Mouse (Mus musculus) cerebellum, adult (tissue): ENCODE measurements around the gene Nprl2.

ENCODE experiments used
- ATAC-seq: cut with Nextera tagmentation; 2 replicates; pipeline ENCODE4 v1.9.2; 2017; ENCODE audit warnings: mild to moderate bottlenecking, moderate library complexity, mixed read lengths; ENCODE audit not compliant: insufficient number of reproducible peaks, low FRiP score, low TSS enrichment

The Nprl2 gene

GRCm38 (mm10) chr9:107534408-107535202, 7.4 kb upstream of the Nprl2 start:
- no peak; the same call in 1 of the 2 replicates for ATAC-seq

- no peak for ATAC-seq
Measured at GRCm38 (mm10) chr9:107538231-107538630, 3.8 kb upstream of the Nprl2 start.

- ATAC-seq = no peak
Measured at GRCm38 (mm10) chr9:107538711-107539110, 3.3 kb upstream of the Nprl2 start.

GRCm38 (mm10) chr9:107539940-107540339, 2.1 kb upstream of the Nprl2 start:
- ATAC-seq = no peak

GRCm38 (mm10) chr9:107540420-107540819, 1.6 kb upstream of the Nprl2 start:
- no peak for ATAC-seq

GRCm38 (mm10) chr9:107541005-107541404, 1.0 kb upstream of the Nprl2 start:
- ATAC-seq = no peak

GRCm38 (mm10) chr9:107542352-107542686, 293 bp downstream of the Nprl2 start:
- ATAC-seq = no peak

- ATAC-seq = no peak
Measured at GRCm38 (mm10) chr9:107542721-107543120, 695 bp downstream of the Nprl2 start.

GRCm38 (mm10) chr9:107543299-107543698, 1.3 kb downstream of the Nprl2 start:
- ATAC-seq = no peak

- no peak for ATAC-seq
Measured at GRCm38 (mm10) chr9:107544196-107544700, 2.2 kb downstream of the Nprl2 start.

GRCm38 (mm10) chr9:107544729-107545128, 2.7 kb downstream of the Nprl2 start:
- ATAC-seq = no peak

- ATAC-seq = no peak
Measured at GRCm38 (mm10) chr9:107545199-107545598, 3.2 kb downstream of the Nprl2 start.

GRCm38 (mm10) chr9:107545602-107546001, 3.6 kb downstream of the Nprl2 start:
- ATAC-seq = no peak

- no peak for ATAC-seq
Measured at GRCm38 (mm10) chr9:107547026-107547425, 5.0 kb downstream of the Nprl2 start, which contains the start of gene Zmynd10. Zmynd10 (plus strand) TSS chr9:107547298.

GRCm38 (mm10) chr9:107547957-107548356, 5.9 kb downstream of the Nprl2 start:
- no peak for ATAC-seq

- no peak for ATAC-seq
Measured at GRCm38 (mm10) chr9:107548820-107549219, 6.8 kb downstream of the Nprl2 start.

GRCm38 (mm10) chr9:107549297-107550074, 7.5 kb downstream of the Nprl2 start:
- ATAC-seq = no peak

- ATAC-seq = no peak
Measured at GRCm38 (mm10) chr9:107550491-107551116, 8.6 kb downstream of the Nprl2 start.

- ATAC-seq = no peak
Measured at GRCm38 (mm10) chr9:107551117-107551889, 9.3 kb downstream of the Nprl2 start, which contains the start of gene Rassf1. Rassf1 (plus strand) TSS chr9:107551555.

GRCm38 (mm10) chr9:107551890-107552355, 9.9 kb downstream of the Nprl2 start:
- ATAC-seq = no peak
